Mouse (Mus musculus) retina, adult 2 months (tissue): ENCODE data around the gene Eif5.

Experiments
- DNase-seq: peaks from one replicate; pipeline ENCODE4 v3.0.0-alpha.2; 2012; ENCODE audit warnings: low read depth, low spot score

The Eif5 gene

GRCm38 (mm10) chr12:111563076-111563629 lies 25.3 kb downstream of the Eif5 start:
- DNase-seq, result no peak

GRCm38 (mm10) chr12:111565363-111565762 lies 27.5 kb downstream of the Eif5 start:
- DNase-seq, result no peak

GRCm38 (mm10) chr12:111568836-111569235 lies 31.0 kb downstream of the Eif5 start:
- DNase-seq, result no peak

GRCm38 (mm10) chr12:111572406-111572805 lies 34.6 kb downstream of the Eif5 start:
- no peak for DNase-seq

GRCm38 (mm10) chr12:111573315-111573714 lies 35.5 kb downstream of the Eif5 start:
- no peak for DNase-seq

- DNase-seq, result peak; percentile 88
Measured at GRCm38 (mm10) chr12:111574074-111574886, 36.5 kb downstream of the Eif5 start, which contains the start of gene Mark3. Gene Mark3, plus strand, starts transcription at chr12:111574523.

- peak; percentile 18 for DNase-seq
Measured at GRCm38 (mm10) chr12:111574887-111575838, 37.3 kb downstream of the Eif5 start.

GRCm38 (mm10) chr12:111583058-111583457 lies 45.2 kb downstream of the Eif5 start:
- DNase-seq, result no peak

GRCm38 (mm10) chr12:111584401-111584800 lies 46.6 kb downstream of the Eif5 start:
- no peak for DNase-seq

- DNase-seq, result no peak
Measured at GRCm38 (mm10) chr12:111587252-111587651, 49.4 kb downstream of the Eif5 start.

GRCm38 (mm10) chr12:111592407-111593021 lies 54.7 kb downstream of the Eif5 start:
- DNase-seq, result no peak

- no peak for DNase-seq
Measured at GRCm38 (mm10) chr12:111593775-111594174, 56.0 kb downstream of the Eif5 start.
